Mouse (Mus musculus) ovary, postnatal 10 days (tissue): ENCODE results near the gene Ahcy.
A peak's percentile ranks its signal among the peaks of the same experiment; 100 is the strongest.
"Not testable (repeated sequence)": the region's sequence is repeated elsewhere in the genome, so short reads cannot be mapped to it uniquely, and the experiment has no call there.

Source experiments
- DNase-seq: peaks from one replicate; pipeline ENCODE4 v3.0.0; 2022; ENCODE audit warnings: low spot score

Ahcy gene

GRCm38 (mm10) chr2:155073978-155074765, at the start of gene Ahcy:
Gene Ahcy, minus strand, starts transcription at chr2:155074497.
- peak; percentile 80 for DNase-seq

DNA sequence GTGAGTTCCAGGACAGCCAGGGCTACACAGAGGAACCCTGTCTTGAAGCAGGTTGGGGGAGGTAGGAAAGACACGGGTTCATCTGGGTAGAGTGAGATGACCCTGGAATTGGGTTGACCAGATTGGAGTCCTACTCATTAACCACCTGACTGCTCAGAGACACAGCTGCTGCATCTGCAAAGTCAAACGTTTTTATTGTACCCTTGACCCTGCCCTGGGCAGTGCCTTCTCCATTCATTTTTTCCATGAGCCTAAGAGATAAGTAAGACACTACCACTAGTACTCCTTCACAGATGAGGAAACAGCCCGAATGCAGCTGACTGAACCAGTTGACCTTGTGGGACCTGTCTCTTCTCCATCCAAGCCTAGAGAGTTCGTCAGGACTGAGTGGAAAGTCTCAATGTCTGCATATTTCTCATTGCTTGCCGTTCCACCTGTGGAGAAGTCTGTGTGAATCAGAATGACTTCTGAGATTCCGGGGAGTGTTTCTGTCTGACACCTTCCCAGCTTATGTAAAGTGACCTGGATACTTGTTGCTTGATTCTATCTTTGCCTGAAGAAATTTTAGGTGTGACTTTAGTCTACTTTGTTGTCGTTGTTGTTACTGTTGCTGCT, 41.0 kb upstream of the Ahcy start:
- no peak for DNase-seq

DNA sequence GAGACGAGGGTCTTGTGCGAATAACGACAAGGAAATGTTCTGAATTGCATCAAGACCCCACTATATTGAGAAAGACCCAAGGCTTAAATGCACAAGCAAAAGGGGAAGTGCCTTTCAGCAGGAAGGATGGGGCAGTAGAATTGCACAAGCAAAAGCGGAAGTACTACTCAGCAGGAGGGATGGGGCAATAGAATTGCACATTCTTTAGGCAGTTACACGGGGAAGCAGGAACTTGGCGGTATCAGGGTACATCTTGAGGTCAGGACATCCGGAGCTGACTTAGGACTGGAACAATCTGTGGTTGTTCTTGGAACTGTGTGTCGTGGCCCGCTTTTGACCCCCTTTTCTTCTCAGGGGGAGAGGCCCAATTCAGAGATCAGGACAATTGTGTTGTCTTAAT, 33.0 kb upstream of the Ahcy start:
- not testable (repeated sequence) for DNase-seq

DNA sequence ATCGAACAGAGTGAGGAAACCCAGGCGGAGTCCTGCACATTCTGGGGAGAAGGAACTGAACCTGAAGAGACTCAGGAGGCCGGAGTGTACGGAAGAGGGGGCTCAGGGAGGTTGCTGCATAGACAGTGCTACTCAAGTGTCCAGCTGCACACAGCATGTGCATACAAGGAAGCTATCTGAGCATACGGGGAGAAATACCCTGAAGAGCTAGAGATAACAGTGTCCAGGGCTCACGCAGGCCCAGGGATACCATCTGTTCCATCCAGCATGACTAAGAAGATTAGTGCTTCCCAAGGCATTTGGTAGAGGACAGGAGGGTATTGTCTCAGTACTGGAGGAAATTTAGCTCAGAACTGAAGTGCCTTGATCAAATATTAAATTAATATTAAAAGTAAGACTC, 29.3 kb upstream of the Ahcy start:
- no peak for DNase-seq

- DNase-seq, result no peak
These were observed 27.5 kb upstream of the Ahcy start for GRCm38 (mm10) chr2:155101761-155102181.

GRCm38 (mm10) chr2:155100796-155101259, 26.5 kb upstream of the Ahcy start:
- no peak for DNase-seq

- DNase-seq, result no peak
These were observed 25.9 kb upstream of the Ahcy start for GRCm38 (mm10) chr2:155099994-155100795.

GRCm38 (mm10) chr2:155099421-155099820, 25.1 kb upstream of the Ahcy start:
- no peak for DNase-seq

GRCm38 (mm10) chr2:155098720-155099380, 24.6 kb upstream of the Ahcy start:
- no peak for DNase-seq

- DNase-seq, result no peak
These were observed 19.1 kb upstream of the Ahcy start for GRCm38 (mm10) chr2:155093418-155093817.

- no peak for DNase-seq
These were observed 17.4 kb upstream of the Ahcy start for GRCm38 (mm10) chr2:155091743-155092075.

- DNase-seq, result no peak
These were observed 16.8 kb upstream of the Ahcy start for GRCm38 (mm10) chr2:155090909-155091742.

DNA sequence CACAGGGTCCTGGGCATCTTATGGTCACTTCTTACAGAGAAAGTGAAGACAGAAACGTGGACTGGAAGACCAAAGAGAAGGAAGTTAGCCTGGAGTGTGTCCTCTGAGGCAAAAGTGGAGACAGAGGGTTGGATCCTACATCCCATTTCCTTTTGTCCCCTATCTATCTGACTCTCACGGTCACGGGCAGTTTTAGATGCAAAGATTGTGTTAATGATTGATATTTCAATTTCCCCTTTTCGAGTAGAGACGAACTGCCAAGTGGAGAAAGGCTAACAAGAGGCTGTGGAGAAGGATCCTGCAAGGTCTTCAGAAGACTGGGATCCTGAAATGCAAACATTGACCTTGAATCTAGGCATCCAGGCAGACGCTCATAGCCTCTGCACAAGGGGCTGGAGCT, 14.0 kb upstream of the Ahcy start:
- no peak for DNase-seq

DNA sequence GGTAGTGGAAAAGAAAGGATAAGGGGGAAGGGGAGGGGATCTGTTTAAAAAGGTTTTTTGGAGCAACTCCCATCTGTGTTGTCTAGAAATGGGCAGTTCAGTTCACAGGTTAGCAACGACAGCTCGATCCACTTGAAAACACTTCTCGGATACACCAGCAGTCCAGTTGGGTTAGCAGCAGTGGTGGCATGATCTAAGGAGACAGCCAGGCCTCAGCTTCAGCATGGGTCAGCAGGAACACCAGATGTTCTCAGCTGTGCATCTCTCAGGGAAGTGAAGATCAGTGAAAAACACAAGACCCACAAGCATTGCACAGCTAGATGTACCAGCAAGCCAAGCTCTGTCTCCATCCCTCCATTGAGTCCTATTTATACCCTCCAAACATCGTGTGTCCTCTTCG, 12.0 kb upstream of the Ahcy start:
- DNase-seq, result no peak

GRCm38 (mm10) chr2:155084546-155084945, 10.2 kb upstream of the Ahcy start:
- no peak for DNase-seq

DNA sequence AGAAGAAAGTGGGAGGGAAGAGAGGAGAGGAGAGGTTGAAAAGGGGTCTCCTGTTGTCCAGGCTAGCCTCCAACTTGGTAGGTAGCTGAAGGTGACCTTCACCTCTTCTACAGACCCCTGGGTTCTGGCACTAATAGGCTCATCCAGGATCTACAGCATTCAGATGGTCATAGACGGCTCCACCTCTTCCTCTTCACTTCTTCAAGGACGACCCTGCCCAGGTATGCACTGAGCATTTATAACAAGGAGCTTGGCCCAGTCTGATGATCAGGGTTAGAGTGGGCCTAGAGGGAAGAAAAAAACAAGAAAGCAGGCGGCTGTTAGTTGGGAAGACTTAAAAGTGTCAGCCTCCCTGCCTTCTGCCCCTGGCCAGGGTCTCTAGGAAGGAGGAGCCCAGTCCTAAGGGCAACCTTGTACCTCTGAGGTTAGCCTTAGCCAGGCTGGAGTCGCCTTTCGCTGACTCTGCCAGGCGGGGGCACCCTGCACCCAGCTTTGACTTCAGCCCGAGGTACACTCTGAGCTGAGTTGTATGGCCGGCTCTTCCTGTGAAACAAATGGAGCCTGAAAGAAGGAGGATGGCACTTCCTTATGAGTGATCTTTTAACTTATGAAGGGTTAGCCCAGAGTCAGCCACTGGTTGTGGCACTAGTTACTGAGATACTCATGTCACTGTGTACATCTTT, 8.0 kb upstream of the Ahcy start:
- peak; percentile 31 for DNase-seq

DNA sequence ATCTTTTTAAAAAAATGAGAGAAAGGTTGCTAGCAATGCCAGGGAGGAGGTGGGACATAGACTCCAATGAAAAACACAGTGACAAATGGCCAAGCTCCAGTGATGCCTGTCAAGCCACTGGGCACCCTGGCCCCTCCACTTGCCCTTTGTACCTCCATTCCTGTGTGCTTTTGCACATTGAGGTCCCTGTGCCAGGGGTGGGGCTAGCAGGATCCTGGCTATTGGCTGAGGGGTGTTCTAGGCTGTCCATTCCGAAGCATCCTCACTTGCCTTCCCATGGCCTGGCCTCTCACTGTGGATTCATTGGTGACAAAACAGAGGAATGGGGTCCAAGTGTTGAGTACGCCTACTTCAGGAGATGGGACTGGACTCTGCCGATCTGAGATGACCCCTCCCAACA, 6.8 kb upstream of the Ahcy start:
- DNase-seq, result no peak

DNA sequence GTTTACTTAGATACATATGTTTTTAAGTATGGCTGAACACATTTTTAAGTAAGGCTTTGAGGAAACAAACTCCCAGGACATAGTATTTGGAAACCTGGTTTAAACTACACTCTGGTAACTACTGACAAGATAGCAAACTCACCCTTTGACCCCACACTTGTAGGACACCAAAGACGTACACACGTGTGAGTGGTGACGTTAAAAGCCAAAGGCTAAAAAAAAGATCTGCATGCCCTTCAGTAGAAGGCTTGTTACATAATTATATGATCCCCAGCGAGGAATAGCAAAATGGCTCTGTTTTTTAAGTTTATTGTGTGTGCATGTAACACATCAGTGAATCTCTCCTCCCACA, 5.9 kb upstream of the Ahcy start:
- DNase-seq, result no peak

DNA sequence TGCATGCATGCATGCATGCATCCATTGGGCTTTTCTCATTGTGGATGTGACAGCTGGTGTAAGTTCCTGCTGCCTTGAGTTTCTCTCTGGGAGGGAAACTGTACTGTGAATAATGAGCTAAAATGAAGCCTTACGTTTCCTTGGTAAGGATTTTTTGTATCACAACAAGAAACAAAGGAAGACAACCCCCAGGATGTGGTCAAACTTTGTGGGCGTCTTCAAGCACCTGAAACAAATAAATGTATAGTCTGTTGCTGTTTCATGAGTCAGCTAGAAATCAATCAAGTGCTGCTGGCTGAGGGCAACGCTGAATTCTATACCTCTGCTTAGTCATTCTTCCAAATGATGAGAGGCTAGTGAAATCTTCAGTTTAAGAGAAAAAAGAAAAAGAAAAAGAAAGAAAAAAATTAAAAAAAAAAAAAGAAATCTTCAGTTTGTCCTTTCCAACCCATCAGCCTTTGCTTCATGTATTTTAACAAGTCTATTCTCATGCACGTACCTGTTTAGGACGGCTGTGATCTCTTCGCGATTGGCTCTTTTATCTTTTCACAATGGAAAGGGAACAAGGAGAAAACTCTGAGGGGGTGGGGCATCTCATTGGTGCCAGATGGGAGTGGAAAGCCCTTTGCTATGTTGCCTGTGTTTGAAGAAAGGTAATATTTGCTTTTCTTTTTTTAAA, 5.3 kb upstream of the Ahcy start:
- DNase-seq, result no peak

DNA sequence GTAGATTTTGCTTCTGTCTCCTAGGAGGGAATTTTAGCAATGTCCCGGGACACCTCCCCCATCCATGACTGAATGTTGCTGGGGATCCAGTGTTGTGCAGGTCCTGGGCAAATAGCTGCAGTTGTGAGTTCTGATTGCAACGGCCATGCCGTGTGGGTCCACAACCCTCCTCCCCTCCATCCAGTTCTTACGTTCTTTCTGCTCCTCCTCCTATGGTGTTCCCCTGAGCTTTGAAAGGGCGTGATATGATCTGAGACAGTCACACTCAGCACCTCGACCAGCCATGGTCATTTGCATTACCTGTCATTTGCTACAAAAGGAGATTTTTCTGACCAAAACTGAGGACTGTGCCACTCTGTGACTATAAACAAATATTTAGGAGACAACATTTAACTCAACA, 1.4 kb upstream of the Ahcy start:
- no peak for DNase-seq
